Mouse (Mus musculus): ENCODE measurements around the gene Ccne1. TPM values are rescaled to one million over a fixed set of nuclear protein-coding genes. Genes with fewer than 3 reads are reported as not detected.

Gene Ccne1
- total RNA-seq, 2 experiments from 2014 or later = 0.14 TPM; not detected in 1

GRCm38 (mm10) chr7:38104097-38104496, 3.2 kb downstream of the Ccne1 start:
- DNase-seq (ENCODE audit: low spot score) = no peak

GRCm38 (mm10) chr7:38094353-38094752, 13.0 kb downstream of the Ccne1 start:
- no peak for DNase-seq (ENCODE audit: low spot score)

GRCm38 (mm10) chr7:38093101-38093500, 14.2 kb downstream of the Ccne1 start:
- no peak for DNase-seq (ENCODE audit: low spot score)

DNA sequence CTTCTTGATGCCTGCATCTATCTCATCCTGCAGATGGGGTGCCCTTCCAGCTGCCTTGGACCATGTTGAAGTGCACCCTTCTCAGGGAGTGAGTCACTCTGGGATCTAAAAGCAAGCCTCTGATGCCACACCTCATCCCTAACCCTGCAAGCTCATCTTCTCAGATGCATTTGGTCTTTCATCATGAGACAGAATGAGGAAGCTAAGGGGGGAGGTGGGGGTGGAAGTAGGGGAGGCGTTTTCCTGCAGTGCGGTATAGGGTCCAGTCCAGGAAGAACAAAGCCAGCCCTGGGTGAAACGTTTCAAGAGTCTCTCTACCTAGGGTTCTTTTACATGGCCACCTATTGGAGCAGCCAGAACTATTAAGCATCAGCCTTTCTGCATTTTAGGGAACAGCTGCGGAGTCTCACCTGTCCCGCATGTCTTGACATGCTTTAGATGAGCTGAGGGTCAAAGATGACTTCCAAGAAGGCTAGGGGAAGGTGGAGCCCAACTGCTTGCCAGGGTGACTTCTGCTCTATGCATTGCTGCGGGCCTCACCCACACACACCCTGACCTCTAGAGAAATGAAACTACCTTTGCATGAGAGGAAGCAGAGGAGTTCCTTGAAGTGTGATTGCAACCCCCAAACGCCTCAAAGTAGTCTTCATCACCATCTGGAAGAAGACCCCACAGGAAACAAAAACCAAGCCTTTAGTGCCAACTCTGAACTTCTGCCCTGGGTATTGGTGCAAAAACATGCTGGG, 17.2 kb downstream of the Ccne1 start:
- DNase-seq (ENCODE audit: low spot score) = no peak

- DNase-seq (ENCODE audit: low spot score) = no peak
Measured at GRCm38 (mm10) chr7:38088456-38088855, 18.9 kb downstream of the Ccne1 start.

- DNase-seq (ENCODE audit: low spot score) = no peak
Measured at GRCm38 (mm10) chr7:38087856-38088255, 19.5 kb downstream of the Ccne1 start.

- no peak for DNase-seq (ENCODE audit: low spot score)
Measured at GRCm38 (mm10) chr7:38086401-38086800, 20.9 kb downstream of the Ccne1 start.

DNA sequence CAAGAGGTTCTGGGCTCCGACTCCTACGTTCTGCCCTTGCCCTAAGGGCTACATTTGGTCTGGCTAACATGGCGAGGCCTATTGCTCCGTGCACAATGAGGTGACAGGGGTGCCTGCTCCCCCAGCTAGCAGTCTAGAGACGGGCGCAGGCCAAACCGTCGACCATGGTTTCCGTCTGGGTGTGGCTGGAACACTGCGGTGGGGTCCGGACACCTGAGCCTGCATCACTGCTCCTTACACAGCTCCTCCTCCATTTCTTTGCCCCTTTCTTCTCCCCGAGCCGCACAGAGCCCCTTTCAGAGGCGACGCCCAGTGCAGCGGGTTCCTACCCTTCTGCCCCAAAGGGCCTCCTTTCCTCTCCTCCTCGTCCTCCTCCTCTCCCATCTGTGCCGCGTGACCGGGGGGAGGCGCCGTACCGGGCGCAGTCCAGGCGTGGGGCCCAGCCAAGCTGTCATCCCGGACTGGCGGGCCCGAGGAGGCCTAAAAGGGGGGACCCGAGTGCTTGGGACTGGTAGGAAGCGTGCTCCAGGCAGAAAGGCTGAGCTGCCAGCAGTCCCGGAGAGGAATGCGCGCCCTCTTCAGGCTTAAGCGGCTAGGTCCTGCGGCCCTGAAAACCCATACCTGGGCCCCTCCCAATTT, 21.6 kb downstream of the Ccne1 start:
- peak; percentile 61 for DNase-seq (ENCODE audit: low spot score)

DNA sequence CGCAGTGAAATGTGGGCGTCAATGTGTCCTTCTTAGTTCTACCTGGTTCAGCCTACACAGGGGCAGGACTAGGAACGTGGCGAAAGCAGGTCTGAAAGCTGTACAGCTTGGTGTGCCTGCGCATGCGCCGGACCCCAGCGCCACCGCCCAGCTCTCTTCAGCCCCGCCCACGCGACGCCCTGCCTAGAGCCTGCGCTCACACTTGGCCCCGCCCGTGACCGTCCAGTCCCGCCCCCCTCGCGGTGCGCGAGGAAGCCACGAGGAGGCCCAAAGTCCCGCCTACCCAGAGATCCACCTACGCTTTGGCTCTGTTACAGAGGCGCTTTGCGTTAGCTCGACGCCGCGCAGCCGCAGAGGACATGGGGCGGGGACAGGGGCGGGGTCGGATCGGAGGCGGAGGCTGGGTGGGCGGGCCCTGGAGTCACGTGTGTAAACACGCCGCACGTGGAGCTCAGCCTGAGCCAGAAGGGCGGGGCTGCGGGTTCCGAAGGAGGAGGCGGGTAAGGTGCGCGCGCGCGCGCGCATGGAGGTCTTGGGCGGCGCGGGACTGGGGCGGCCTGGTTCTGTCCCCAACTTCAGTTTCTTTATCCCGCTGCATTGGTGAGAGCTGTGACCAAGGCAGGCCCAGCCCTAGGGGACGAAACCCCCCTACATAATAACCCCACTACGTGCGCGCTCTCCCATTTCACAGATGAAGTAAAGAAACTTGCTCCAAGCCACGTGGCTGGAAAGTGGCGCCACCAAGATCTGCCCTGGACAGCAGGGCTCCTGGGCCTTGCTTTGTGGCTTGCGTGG, 22.4 kb downstream of the Ccne1 start:
- peak; percentile 99 for DNase-seq (ENCODE audit: low spot score)

DNA sequence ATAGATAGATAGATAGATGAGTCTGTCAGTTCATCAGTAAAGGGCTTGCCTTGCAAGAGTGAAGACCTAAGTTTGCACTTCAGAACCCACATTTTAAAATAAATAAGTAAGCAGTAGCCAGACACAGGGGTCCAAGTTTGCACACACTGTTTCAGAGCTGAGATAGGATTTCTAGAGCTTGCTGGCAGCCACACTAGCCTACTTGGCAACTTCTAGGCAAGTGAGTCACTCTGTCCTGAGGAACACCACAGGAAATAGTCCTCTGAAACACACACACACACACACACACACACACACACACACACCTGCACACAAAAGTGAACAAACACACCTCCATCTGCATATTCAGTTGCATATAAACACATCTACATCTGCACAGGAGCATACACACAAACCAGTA, 24.4 kb downstream of the Ccne1 start:
- no peak for DNase-seq (ENCODE audit: low spot score)

DNA sequence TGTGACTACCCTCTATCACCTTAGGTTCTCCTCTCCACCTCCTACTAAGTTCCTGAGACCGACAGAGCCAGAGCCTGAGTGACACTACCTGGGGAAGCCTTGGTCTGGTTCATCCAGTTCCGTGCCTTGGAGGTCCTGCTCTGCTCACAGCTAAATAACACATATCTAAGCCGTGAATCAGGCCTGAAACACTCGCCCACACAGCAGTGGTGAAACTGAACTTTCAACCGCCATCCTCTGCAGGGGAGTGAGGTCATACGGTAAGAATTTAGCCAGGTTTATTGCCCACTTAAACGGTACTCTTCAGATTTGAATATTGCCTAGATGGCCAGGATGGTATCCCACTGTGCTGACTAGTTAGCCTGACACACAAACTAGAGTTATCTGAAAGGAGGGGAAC, 30.1 kb downstream of the Ccne1 start:
- no peak for DNase-seq (ENCODE audit: low spot score)

- no peak for DNase-seq (ENCODE audit: low spot score)
Measured at GRCm38 (mm10) chr7:38075487-38075886, 31.8 kb downstream of the Ccne1 start.

DNA sequence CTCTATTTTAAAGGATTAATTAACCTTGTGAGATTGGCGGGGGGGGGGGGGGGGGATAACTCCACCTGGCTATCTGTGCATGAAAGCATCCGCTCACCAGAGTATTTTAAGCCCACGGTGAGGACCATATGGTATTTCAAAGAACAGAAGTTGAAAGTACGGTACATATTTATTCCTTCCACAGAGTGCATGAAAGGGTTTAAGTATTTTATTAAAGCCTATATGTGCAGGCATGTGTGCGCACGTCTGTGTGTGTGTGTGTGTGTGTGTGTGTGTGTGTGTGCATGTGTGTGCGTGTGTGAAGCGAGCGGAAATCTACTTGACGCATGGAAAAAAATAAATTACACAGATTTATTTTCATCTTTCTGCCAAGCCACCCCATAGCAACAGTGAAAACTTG, 32.4 kb downstream of the Ccne1 start:
- no peak for DNase-seq (ENCODE audit: low spot score)

- DNase-seq (ENCODE audit: low spot score) = no peak
Measured at GRCm38 (mm10) chr7:38074514-38074913, 32.8 kb downstream of the Ccne1 start.

DNA sequence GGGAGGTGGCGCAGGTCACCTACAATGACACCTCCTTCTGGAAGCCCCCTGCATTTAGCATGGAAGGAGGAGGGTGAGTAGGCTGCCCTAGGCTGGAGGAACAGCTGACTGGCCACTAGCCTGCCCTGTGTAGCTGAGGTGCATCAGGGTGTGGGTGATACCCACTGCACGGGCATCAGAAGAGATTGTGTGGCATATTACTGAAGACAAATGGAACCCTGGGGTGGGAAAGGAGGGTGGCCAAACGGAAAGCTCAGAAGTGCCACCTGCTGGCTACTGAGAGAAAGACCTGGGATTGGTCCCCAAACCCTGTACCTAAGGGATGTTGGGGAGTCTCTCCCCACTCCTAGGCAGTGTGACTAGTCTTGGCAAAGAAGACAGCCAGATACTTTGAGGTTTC, 33.6 kb downstream of the Ccne1 start:
- DNase-seq (ENCODE audit: low spot score) = peak; percentile 50

DNA sequence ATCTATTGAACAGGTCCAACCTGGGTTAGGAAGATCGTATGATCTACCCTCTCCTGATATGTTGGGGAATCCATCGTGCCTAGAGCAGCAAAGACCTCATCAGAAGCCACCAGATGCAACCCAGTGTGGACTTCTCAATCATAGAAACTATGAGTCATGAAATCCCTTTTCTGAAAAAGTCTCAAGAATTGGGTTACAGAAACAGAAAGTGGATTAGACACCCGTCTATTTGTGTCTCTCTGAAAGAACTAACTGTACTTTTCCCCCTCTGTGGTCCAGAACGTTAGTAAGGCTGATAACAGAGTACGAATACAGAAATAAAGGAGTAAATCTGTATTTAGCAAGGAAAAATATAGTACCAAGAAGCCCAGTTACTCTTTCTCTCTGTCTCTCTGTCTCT, 36.3 kb downstream of the Ccne1 start:
- DNase-seq (ENCODE audit: low spot score) = no peak

GRCm38 (mm10) chr7:38070663-38071062, 36.7 kb downstream of the Ccne1 start:
- DNase-seq (ENCODE audit: low spot score) = no peak

DNA sequence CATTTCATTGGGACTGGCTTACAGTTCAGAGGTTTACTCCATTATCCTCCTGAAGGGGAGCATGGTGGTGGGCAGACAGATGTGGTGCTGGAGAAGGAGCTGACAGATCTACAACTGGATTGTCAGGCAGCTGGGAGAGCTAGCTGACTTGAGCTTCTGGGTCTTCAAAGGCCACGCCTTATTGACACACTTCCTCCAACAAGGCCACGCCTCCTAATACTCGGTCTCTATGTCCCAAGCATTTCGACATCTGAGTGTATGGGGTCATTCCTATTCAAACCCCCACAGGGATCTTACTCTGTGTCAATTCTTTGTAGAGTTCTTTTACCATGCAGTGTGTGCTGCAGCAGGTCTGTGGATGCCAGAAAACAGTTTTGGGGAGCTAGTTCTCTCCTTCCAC, 42.9 kb downstream of the Ccne1 start:
- DNase-seq (ENCODE audit: low spot score) = no peak

- peak; percentile 91 for DNase-seq (ENCODE audit: low spot score)
Measured at GRCm38 (mm10) chr7:38061060-38061970, 46.0 kb downstream of the Ccne1 start.

DNA sequence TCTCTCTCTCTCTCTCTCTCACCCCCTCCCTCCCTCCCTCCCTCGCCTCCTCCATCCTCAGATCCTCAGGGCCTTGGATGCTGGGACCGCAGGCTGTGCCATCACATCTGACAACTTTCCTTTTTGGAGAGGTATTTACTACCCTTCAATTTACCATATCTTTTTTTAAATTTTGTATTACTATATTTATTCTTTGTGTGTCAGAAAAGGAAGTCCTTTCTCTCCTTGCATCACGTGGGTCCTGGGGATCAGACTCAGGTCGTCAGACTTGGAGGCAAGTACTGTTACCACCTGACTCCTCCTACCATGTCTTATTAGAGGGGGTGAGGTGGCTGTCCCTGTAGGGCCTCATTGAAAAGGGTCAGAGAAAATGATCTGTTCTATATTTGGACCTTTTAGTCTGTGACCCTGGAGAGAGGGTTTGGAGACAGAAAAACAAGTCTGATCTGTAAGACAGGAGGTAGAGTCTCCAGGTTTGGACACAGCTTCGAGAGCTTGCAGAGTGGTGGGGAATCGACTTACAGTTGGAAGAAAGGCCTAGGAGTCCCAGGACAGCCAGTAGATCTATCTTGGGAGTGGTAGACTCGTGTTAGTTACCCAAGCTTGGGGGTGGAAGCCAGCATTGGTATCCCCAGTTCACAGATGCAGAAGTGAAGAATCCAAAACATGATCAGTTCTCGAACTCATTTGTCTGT, 47.6 kb downstream of the Ccne1 start:
- DNase-seq (ENCODE audit: low spot score) = peak; percentile 55

GRCm38 (mm10) chr7:38059096-38059495, 48.2 kb downstream of the Ccne1 start:
- peak; percentile 62 for DNase-seq (ENCODE audit: low spot score)

Measured in gastrocnemius, adult 18-20 months (tissue).